Mouse (Mus musculus) thymus, postnatal 0 days (tissue): ENCODE measurements around the gene Gprc5c. TPM values are rescaled to one million over a fixed set of nuclear protein-coding genes. Genes with fewer than 3 reads are reported as not detected.
"Not testable (repeated sequence)": the region's sequence is repeated elsewhere in the genome, so short reads cannot be mapped to it uniquely, and the experiment has no call there.

ENCODE experiments used
- DNase-seq: peaks from one replicate; pipeline ENCODE4 v3.0.0-alpha.2; 2015; ENCODE audit warnings: low spot score
- polyA plus RNA-seq: library from polyadenylated mRNA; unstranded; fragments of >200 nt; fragmentation: Nextera tagmentation; extraction: Ambion mirVana; gene quantifications from 2 replicates; pipeline ENCODE4 v1.2.1, GENCODE M21; 2015

Gene Gprc5c
- polyA plus RNA-seq, 1 experiment from 2014 or later = 5.0 TPM

DNA sequence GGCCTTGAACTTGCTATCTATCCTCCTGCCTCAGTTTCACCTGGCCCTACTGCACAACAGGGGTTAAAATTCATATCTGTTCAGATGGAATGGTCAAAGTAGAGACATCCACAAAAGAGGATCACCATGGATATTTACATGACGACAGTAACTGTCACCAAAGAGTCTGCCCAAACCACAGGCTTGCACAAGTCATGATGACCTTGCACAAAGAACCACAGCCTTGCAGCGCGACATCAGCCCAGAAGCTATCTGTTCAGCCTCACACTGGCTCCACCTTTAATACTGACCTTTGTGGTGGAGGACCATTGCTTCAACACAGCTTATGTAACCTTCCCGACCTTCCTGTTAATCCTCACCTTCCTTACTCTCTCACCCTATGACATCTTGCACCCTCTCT, 56.6 kb downstream of the Gprc5c start:
- no peak for DNase-seq

DNA sequence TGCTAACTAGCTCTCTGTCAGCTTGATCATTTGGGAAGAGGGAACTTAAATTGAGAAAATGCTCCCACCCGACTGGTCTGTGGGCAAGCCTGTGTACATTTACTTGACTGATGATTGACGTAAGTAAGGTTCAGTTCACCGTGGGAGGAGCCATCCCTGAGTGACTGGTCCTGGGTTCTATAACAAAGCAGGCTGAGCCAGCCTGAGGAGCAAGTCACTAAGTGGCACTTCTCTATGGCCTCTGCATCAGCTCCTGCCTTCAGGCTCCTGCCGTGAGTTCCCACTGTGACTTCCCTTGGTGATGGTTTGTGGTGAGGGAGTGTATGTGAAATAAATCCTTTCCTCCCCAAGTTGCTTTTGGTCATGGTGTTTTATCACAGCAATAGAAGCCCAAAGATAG, 57.1 kb downstream of the Gprc5c start:
- no peak for DNase-seq

- not testable (repeated sequence) for DNase-seq
Observed at GRCm38 (mm10) chr11:114909538-114909937, 58.6 kb downstream of the Gprc5c start.

DNA sequence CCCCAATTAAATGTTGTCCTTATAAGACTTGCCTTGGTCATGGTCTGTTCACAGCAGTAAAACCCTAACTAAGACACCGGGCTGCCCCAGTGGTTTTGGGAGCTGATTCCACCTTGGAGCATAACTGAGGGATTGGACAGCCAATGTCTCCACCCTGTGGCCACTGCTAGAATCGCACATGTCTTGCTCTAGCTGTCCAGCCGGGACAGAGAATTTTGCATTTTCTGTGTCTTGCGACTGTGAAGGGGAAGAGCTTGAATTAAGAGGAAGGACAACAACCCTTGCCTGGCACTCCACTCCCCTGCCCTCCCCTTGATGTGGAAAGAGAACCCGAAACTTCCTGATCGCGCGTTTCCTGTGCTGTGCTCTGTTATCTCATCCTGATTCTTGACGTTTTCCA, 61.9 kb downstream of the Gprc5c start:
- DNase-seq = peak; percentile 52

DNA sequence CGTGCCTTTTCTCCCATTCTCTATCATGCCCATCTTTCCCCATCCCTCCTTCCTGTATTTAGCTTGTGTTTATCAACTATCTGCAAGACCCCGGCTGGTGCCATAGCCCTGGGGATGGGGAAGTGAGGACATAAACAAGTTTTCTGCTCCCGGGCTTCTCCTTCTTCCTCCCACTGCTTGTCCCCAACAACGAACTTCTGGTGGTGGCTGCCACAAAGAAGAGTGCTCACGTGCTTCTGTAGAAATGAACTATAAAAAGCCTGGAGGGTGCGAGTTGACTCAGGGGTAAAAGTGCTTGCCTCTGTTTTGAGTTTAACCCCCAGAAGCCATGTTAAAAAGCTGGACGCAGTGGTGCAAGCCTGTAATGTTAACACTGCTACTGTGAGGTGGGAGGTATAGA, 64.0 kb downstream of the Gprc5c start:
- no peak for DNase-seq

GRCm38 (mm10) chr11:114917120-114917519, 66.2 kb downstream of the Gprc5c start:
- no peak for DNase-seq

Other genes starting within 250 kb of the Gprc5c start
- gene Rpl38, start 182.6 kb upstream of the Gprc5c start, polyA plus RNA-seq = 1,685 and 1,731 TPM in 2 replicates
- gene Ttyh2, start 175.7 kb upstream of the Gprc5c start, polyA plus RNA-seq = 11.1 and 12.2 TPM in 2 replicates
- gene Dnaic2, start 123.7 kb upstream of the Gprc5c start, polyA plus RNA-seq = 0.94 and 1.1 TPM in 2 replicates
- 0.09 TPM in 2 replicates for gene Kif19a, start 85.8 kb upstream of the Gprc5c start, polyA plus RNA-seq
- gene Btbd17, start 55.2 kb upstream of the Gprc5c start, polyA plus RNA-seq = 0.14 TPM in 1 of 2 replicates, not detected in the other
- not detected in 2 replicates for gene Gpr142, start 52.2 kb upstream of the Gprc5c start, polyA plus RNA-seq
- 5.0 and 6.8 TPM in 2 replicates for gene Cd300a, start 38.9 kb downstream of the Gprc5c start, polyA plus RNA-seq
- 0.15 and 0.29 TPM in 2 replicates for gene Cd300lb, start 83.2 kb downstream of the Gprc5c start, polyA plus RNA-seq
- gene Cd300c, start 118.0 kb downstream of the Gprc5c start, polyA plus RNA-seq = 0.21 and 0.23 TPM in 2 replicates
- gene Cd300ld, start 138.8 kb downstream of the Gprc5c start, polyA plus RNA-seq = 0.21 and 0.26 TPM in 2 replicates
- 7.7 and 8.0 TPM in 2 replicates for gene Cd300c2, start 150.7 kb downstream of the Gprc5c start, polyA plus RNA-seq
- not detected in 2 replicates for gene Cd300ld2, start 165.0 kb downstream of the Gprc5c start, polyA plus RNA-seq
- 0.48 TPM in 1 of 2 replicates, not detected in the other for gene Cd300ld4, start 175.9 kb downstream of the Gprc5c start, polyA plus RNA-seq
- 0.49 TPM in 1 of 2 replicates, not detected in the other for gene Cd300ld5, start 186.6 kb downstream of the Gprc5c start, polyA plus RNA-seq
- gene Cd300ld3, start 197.3 kb downstream of the Gprc5c start, polyA plus RNA-seq = not detected in 2 replicates
- gene Cd300e, start 211.0 kb downstream of the Gprc5c start, polyA plus RNA-seq = 0.05 and 0.18 TPM in 2 replicates
- 43.4 and 47.1 TPM in 2 replicates for gene Rab37, start 240.3 kb downstream of the Gprc5c start, polyA plus RNA-seq